Mouse (Mus musculus) embryonic fibroblast, embryonic 13.5 days (primary cell): Measurements from ENCODE around the gene Myo3a. TPM values are rescaled to one million over a fixed set of nuclear protein-coding genes. Genes with fewer than 3 reads are reported as not detected.

ENCODE experiments used
- H3K27ac ChIP-seq: 2 replicates; pipeline ENCODE4 v1.5.1; 2012; ENCODE audit warnings: low read length, control low read depth, inconsistent platforms; ENCODE audit not compliant: insufficient read depth
- H3K4me1 ChIP-seq: 2 replicates; pipeline ENCODE4 v1.6.1; 2011; ENCODE audit warnings: low read length; ENCODE audit not compliant: control insufficient read depth, insufficient read depth
- H3K4me3 ChIP-seq: 2 replicates; pipeline ENCODE4 v1.5.1; 2011; ENCODE audit warnings: mild to moderate bottlenecking, control low read depth, low read length; ENCODE audit not compliant: insufficient read depth
- CTCF ChIP-seq: IDR thresholded peaks from 2 replicates; pipeline ENCODE4 v1.5.1; 2011; ENCODE audit warnings: mild to moderate bottlenecking, control low read depth, low read length, moderate library complexity, borderline replicate concordance; ENCODE audit not compliant: insufficient read depth
- POLR2A ChIP-seq: IDR thresholded peaks from 2 replicates; pipeline ENCODE4 v1.6.1; 2011; ENCODE audit warnings: low read depth, mild to moderate bottlenecking, control low read depth, low read length, moderate library complexity
- polyA plus RNA-seq: library from polyadenylated mRNA; stranded (reverse); fragments of >200 nt; gene quantifications from 2 replicates; pipeline ENCODE4 v1.2.4, GENCODE M21; 2011; ENCODE audit warnings: low read depth; ENCODE audit not compliant: missing spikeins, insufficient read length

Gene Myo3a
- polyA plus RNA-seq, 1 experiment: not detected

DNA sequence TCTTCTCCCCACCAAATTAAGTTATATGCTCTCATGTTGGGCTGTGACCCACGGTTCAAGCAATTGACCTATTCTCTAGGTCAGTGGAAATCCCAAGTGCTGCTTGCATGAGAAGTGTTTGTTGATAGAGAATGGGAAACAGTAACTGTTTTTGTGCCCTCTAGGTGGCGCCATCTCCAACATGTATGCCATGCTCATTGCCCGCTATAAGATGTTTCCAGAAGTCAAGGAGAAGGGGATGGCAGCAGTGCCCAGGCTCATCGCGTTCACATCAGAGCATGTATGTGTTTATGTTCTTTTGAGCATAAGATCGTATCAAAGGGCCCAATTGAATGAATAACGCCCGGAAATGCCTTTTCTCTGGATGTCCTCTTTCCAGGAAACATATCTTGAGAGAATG is 407.5 kb downstream of the Myo3a start:
- TF ChIP-seq CTCF (peak; percentile 28; the same call in 1 of the 2 replicates), POLR2A (no peak)
- H3K27ac ChIP-seq: no peak overlapping the region
- H3K4me3 ChIP-seq: no peak overlapping the region
- no peaks in the 10 kb centered on the region; the same call in 1 of the 2 replicates for H3K4me1 ChIP-seq

GRCm38 (mm10) chr2:22646134-22646533 is 418.8 kb downstream of the Myo3a start:
- Histone ChIP-seq H3K4me3 (no peak overlapping the region), H3K27ac (no peak overlapping the region), H3K4me1 (peaks cover 2% of the 10 kb centered on the region; the same call in 1 of the 2 replicates)
- TF ChIP-seq CTCF: no peak

DNA sequence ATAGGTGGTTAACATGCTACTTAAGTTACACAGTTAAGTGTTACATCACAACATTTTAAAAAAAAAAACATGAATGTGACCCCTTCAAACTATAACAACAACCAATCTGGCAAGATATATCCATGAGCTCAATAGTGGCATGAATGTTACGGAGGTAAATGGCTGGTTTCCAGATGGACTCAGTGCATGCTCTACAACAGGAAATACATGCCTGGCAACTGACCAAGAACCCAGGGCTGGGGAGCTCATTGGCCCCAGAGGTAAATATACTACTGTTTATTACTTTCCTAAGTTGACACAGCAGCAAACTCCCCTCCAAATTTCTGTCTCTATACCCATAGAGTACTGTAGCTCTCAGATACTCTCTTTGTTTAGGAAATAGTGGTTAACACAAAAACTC is 421.1 kb downstream of the Myo3a start:
- Histone ChIP-seq H3K27ac (no peak overlapping the region), H3K4me3 (no peak overlapping the region)
- TF ChIP-seq POLR2A: no peak
- TF ChIP-seq CTCF: no peak

GRCm38 (mm10) chr2:22651826-22652225 is 424.5 kb downstream of the Myo3a start:
- H3K27ac ChIP-seq: no peak overlapping the region
- H3K4me3 ChIP-seq: no peak overlapping the region
- peaks cover 10% of the 10 kb centered on the region for H3K4me1 ChIP-seq

More for the DNA sequence above, 421.1 kb downstream of the Myo3a start:
- peaks cover 10% of the 10 kb centered on the region for H3K4me1 ChIP-seq

GRCm38 (mm10) chr2:22663731-22664130 is 436.4 kb downstream of the Myo3a start:
- TF ChIP-seq CTCF: no peak
- no peak for TF ChIP-seq POLR2A
- no peaks in the 10 kb centered on the region for H3K4me1 ChIP-seq
- H3K27ac ChIP-seq: no peak overlapping the region
- H3K4me3 ChIP-seq: no peak overlapping the region

More at GRCm38 (mm10) chr2:22651826-22652225, 424.5 kb downstream of the Myo3a start:
- no peak for TF ChIP-seq POLR2A
- no peak for TF ChIP-seq CTCF
